7 mouse cellular contexts compared by ENCODE assay signal in the genomic region with DNA sequence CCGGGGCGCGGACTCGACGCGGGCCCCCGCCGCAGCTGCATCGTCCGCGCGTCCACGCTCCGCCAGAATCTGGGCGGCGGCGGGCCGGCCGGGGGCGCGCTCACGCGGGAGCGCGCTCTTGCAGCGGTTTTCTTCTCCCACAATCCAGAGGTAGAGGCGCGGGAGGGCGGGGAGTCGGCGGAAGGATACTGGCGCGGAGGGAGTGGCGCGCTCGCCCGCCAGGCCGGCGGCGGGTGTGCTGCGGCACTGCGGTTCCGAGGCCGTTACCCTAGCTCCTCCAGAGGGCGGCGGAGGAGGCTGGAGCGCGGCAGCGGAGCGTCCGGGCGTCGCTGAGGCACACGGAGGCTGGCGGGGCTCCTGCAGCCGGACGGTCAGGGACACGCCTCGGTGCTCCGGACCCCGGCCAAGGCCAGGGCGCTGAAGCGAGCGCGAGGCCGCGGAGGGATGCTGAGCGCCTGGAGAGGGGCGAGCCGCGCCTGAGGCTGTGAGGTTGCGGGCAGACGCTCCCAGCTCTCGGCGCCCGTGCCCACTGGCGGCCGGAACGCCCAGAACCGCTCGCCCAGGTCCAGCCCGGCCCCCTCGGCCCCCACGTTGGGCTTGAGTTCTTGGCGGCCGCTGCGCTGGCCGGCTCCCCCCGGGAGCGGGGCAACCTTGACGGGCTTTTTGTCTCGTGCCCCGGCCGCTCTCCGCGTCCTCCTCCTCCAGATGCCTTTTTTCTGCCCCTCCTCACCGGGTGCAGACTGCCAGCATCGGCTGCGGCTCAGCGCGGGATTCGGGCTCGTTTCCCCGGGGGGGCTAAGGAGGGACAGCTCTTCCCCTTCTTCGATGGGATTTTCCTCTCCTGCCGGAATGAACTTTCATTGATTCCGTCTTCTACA. TPM values are rescaled to one million over a fixed set of nuclear protein-coding genes. Genes with fewer than 3 reads are reported as not detected.
DNase-seq lines count a peak whose midpoint lies in the region; ATAC-seq lines count a peak whose summit lies in the region.

Ccdc88a (plus strand) TSS at position 263 of the 878 bp plus-strand sequence.

- H3K4me1 ChIP-seq in intestine, embryonic 15.5 days (replicated peaks), result peaks cover 4% of the 10 kb centered on the region; the same call in 1 of the 2 replicates
- peaks cover 24% of the 10 kb centered on the region for H3K4me1 ChIP-seq in midbrain, embryonic 10.5 days

- peak within 1 kb of the TSS; percentile 74 for H3K4me2 ChIP-seq in intestine, embryonic 15.5 days (replicated peaks)

- H3K27me3 ChIP-seq in intestine, embryonic 15.5 days (replicated peaks), result no peaks in the 10 kb centered on the region
- no peaks in the 10 kb centered on the region for H3K27me3 ChIP-seq in midbrain, embryonic 10.5 days (ENCODE audit: low read depth, poor library complexity, severe bottlenecking)

- no peaks in the 10 kb centered on the region for H3K36me3 ChIP-seq in intestine, embryonic 15.5 days
- peaks cover 10% of the 10 kb centered on the region for H3K36me3 ChIP-seq in midbrain, embryonic 10.5 days

- DNase-seq in adrenal gland, adult 2 months, result peak; percentile 99
- DNase-seq in embryo, embryonic 11.5 days (ENCODE audit: low read depth, low spot score), result peak; percentile 94
- peak; percentile 94 for DNase-seq in gastrocnemius, postnatal 36 days
- peak; percentile 97 to 98 for DNase-seq in left cerebral cortex, postnatal 25 days (ENCODE audit: low spot score in 2 of 2)
- peak; percentile 98 for DNase-seq in midbrain, embryonic 10.5 days (ENCODE audit: low spot score)
- DNase-seq in right cerebral cortex, postnatal 4 days, result peak; percentile 98

- peak within 1 kb of the TSS; percentile 81 for H3K9ac ChIP-seq in intestine, embryonic 15.5 days

- peak within 1 kb of the TSS; percentile 96 for H3K4me3 ChIP-seq in intestine, embryonic 15.5 days (replicated peaks)
- H3K4me3 ChIP-seq in midbrain, embryonic 10.5 days, result peak within 1 kb of the TSS; percentile 91

- intact Hi-C loops in gastrocnemius, postnatal 36 days (cut with DNase I), result loop anchor here (5.0 kb wide), 4 partner anchors 126 to 319 kb away; partner anchors contain the start of genes Cfap36, Clhc1, Prorsd1 and Rps27a
- intact Hi-C loops in left cerebral cortex, postnatal 25 days (cut with DNase I), result loop anchor here (2.0 to 10.0 kb wide), 4 partner anchors 106 to 321 kb away; partner anchors contain the start of genes Cfap36, Mtif2 and Rtn4

- H3K27ac ChIP-seq in intestine, embryonic 15.5 days, result peak within 1 kb of the TSS; percentile 95
- peak within 1 kb of the TSS; percentile 98 for H3K27ac ChIP-seq in midbrain, embryonic 10.5 days (replicated peaks)

- WGBS in intestine, embryonic 15.5 days, result under 1% methylated on average over 106 of the region's 107 CpGs
- WGBS in midbrain, embryonic 10.5 days, result under 1% methylated on average over 105 of the region's 107 CpGs

- no peaks in the 10 kb centered on the region for H3K9me3 ChIP-seq in intestine, embryonic 15.5 days
- no peaks in the 10 kb centered on the region for H3K9me3 ChIP-seq in midbrain, embryonic 10.5 days (replicated peaks)

- ATAC-seq in intestine, embryonic 15.5 days, result peak; percentile 97

RNA-seq across cellular contexts. Expression of gene Ccdc88a, which starts in this region (rescaled TPM):
- total RNA-seq in adrenal gland, adult 2 months (2021), result 10 to 100 TPM; 13.9 to 14.0 TPM
- 2.6 and 3.3 TPM in 2 replicates for polyA plus RNA-seq in adrenal gland, adult 2 months (2012; rRNA removed)
- total RNA-seq in gastrocnemius, postnatal 36 days (2021), result 1 to 10 TPM; 3.0 to 3.4 TPM
- polyA plus RNA-seq in intestine, embryonic 15.5 days (2015; fragmentation: Nextera tagmentation; extraction: Ambion mirVana), result 19.2 and 20.9 TPM in 2 replicates
- total RNA-seq in left cerebral cortex, postnatal 25 days (2021), result 10 to 100 TPM; 64.5 to 67.8 TPM
- polyA plus RNA-seq in midbrain, embryonic 10.5 days (2016; fragmentation: Nextera tagmentation; extraction: Ambion mirVana), result 35.9 and 43.2 TPM in 2 replicates

Comparison
In these comparisons a context has a peak if more than half of its experiments do, and no peak if none do; other contexts are left out.
1. Peak in every context shown above with its lines: DNase-seq, ATAC-seq, H3K4me3 ChIP-seq and H3K27ac ChIP-seq.
2. RNA of gene Ccdc88a (total RNA-seq): 64.5 to 67.8 TPM in left cerebral cortex, postnatal 25 days; 13.9 to 14.0 TPM in adrenal gland, adult 2 months and 3.0 to 3.4 TPM in gastrocnemius, postnatal 36 days; every median in the first group is over 4 times any median in the second.